9 mouse cellular contexts compared by ENCODE assay signal in genomic region chr9:14089791-14090256, GRCm38 (mm10).
DNase-seq lines count a peak whose midpoint lies in the region; ATAC-seq lines count a peak whose summit lies in the region.
"Had no signal": no experiment of that assay in that cellular context is flagged by ENCODE, and none has a peak within 500 bp of the region (broad histone marks: within the 10 kb centered on the region; RNA-seq: fewer than 3 reads in every experiment).

No protein-coding gene starts in this region.

- no peak overlapping the region for H3K9ac ChIP-seq in hindbrain, embryonic 12.5 days

- H3K4me2 ChIP-seq in hindbrain, embryonic 12.5 days (replicated peaks) = no peak overlapping the region

- H3K9me3 ChIP-seq in hindbrain, embryonic 12.5 days (replicated peaks) = no peaks in the 10 kb centered on the region

- no peak for ATAC-seq in cerebellum, adult (ENCODE audit: insufficient number of reproducible peaks, low FRiP score, low TSS enrichment)
- ATAC-seq in hindbrain, embryonic 12.5 days (ENCODE audit: low FRiP score) = peak; percentile 56

- H3K36me3 ChIP-seq in hindbrain, embryonic 12.5 days = no peaks in the 10 kb centered on the region

- peak overlapping the region; percentile 48; the same call in 1 of the 2 replicates for H3K27ac ChIP-seq in hindbrain, embryonic 12.5 days

- H3K4me1 ChIP-seq in hindbrain, embryonic 12.5 days = no peaks in the 10 kb centered on the region

- WGBS in hindbrain, embryonic 12.5 days = 43% methylated on average over 8 of the region's 8 CpGs

- DNase-seq in cerebellum, adult 18-20 months = peak; percentile 10 to 13
- peak; percentile 35 for DNase-seq in urinary bladder, adult 2 months (ENCODE audit: low spot score)
- DNase-seq in urinary bladder, postnatal 10 days (ENCODE audit: low spot score) = no peak
- peak; percentile 46 for DNase-seq in left cerebral cortex, postnatal 4 days
- peak; percentile 76 for DNase-seq in urinary bladder, postnatal 14 days (ENCODE audit: low spot score)
- DNase-seq in thymus, postnatal 25 days = no peak

- H3K27me3 ChIP-seq in hindbrain, embryonic 12.5 days = no peaks in the 10 kb centered on the region
- H3K27me3 ChIP-seq: CH12.LX had no signal

- intact Hi-C loops in left cerebral cortex, postnatal 4 days (cut with DNase I) = no loop called here

- H3K4me3 ChIP-seq in hindbrain, embryonic 12.5 days = no peak overlapping the region

Comparison
In these comparisons a context has a peak if more than half of its experiments do, and no peak if none do; other contexts are left out.
1. DNase-seq: peak in cerebellum, adult 18-20 months (2 of 2), urinary bladder, adult 2 months (single experiment), left cerebral cortex, postnatal 4 days (single experiment) and urinary bladder, postnatal 14 days (single experiment); none in urinary bladder, postnatal 10 days (single experiment) and thymus, postnatal 25 days (single experiment).